Mouse (Mus musculus) heart, adult 2 months (tissue): ENCODE data around the gene Hacd2. TPM values are rescaled to one million over a fixed set of nuclear protein-coding genes. Genes with fewer than 3 reads are reported as not detected.
A peak's percentile ranks its signal among the peaks of the same experiment; 100 is the strongest.

Source experiments
- DNase-seq, 2 experiments: peaks; one replicate each; pipeline ENCODE4 v3.0.0; 2021
- H3K27ac ChIP-seq: fragments of 200-600 bp; 2 replicates; pipeline ENCODE4 v1.8.1; 2022
- H3K27me3 ChIP-seq: fragments of 200-500 bp; 2 replicates; pipeline ENCODE4 v1.6.1; 2012; ENCODE audit warnings: mild to moderate bottlenecking, low read length, inconsistent platforms, mixed read lengths; ENCODE audit not compliant: control insufficient read depth, insufficient read depth
- H3K36me3 ChIP-seq: fragments of 200-500 bp; 2 replicates; pipeline ENCODE4 v1.6.1; 2012; ENCODE audit warnings: low read length, inconsistent platforms; ENCODE audit not compliant: control insufficient read depth, insufficient read depth
- H3K4me1 ChIP-seq: fragments of 200-500 bp; 2 replicates; pipeline ENCODE4 v1.6.1; 2011; ENCODE audit warnings: low read length; ENCODE audit not compliant: control insufficient read depth, insufficient read depth
- H3K4me3 ChIP-seq: fragments of 200-600 bp; 2 replicates; pipeline ENCODE4 v1.8.1; 2022
- H3K79me2 ChIP-seq: fragments of 200-500 bp; replicated peaks from 2 replicates; pipeline ENCODE4 v1.6.1; 2012; ENCODE audit warnings: mild to moderate bottlenecking, inconsistent platforms, low read length, moderate library complexity, mixed read lengths; ENCODE audit not compliant: control insufficient read depth, insufficient read depth
- H3K9ac ChIP-seq: fragments of 200-500 bp; 2 replicates; pipeline ENCODE4 v1.6.1; 2012; ENCODE audit warnings: low read depth, mild to moderate bottlenecking, control low read depth, inconsistent platforms, low read length, mixed read lengths
- CTCF ChIP-seq: fragments of 200-600 bp; IDR thresholded peaks from 2 replicates; pipeline ENCODE4 v1.8.1; 2022; ENCODE audit warnings: antibody characterized with exemption, mild to moderate bottlenecking, moderate library complexity
- EP300 ChIP-seq: fragments of 200-500 bp; IDR thresholded peaks from 2 replicates; pipeline ENCODE4 v1.6.1; 2011; ENCODE audit warnings: low read depth, low read length, control low read depth; ENCODE audit not compliant: insufficient read depth
- POLR2A ChIP-seq: fragments of 200-500 bp; IDR thresholded peaks from 2 replicates; pipeline ENCODE4 v1.6.1; 2011; ENCODE audit warnings: mild to moderate bottlenecking, low read depth, low read length, control low read depth; ENCODE audit not compliant: insufficient read depth
- WGBS: fragments of 180-500 bp; shearing (Covaris S2); methylation state at CpG from one replicate; pipeline ENCODE4 v1.1.7; 2018; 5-methylcytosine and 5-hydroxymethylcytosine counted together
- intact Hi-C: fragments of 180-260 bp; cut with DNase I; formaldehyde crosslinking; loops from one replicate; pipeline ENCODE4 v1.15.1; 2025
- polyA plus RNA-seq: library from polyadenylated mRNA; depleted of rRNA; stranded (reverse); fragments of >200 nt; gene quantifications from 2 replicates; pipeline ENCODE4 v1.2.3, GENCODE M21; 2012
- total RNA-seq, 2 experiments: library from RNA; stranded (reverse); gene quantifications; 2 replicates each; pipeline ENCODE4 v1.2.3; 2021

The Hacd2 gene
- total and polyA plus RNA-seq, 3 experiments = 7.2 to 13.2 (median 12.4) TPM

GRCm38 (mm10) chr16:35054432-35055193, 32.4 kb downstream of the Hacd2 start:
- H3K4me3 ChIP-seq = no peak overlapping the region
- intact Hi-C loops = no loop called here

GRCm38 (mm10) chr16:35055194-35055506, 32.9 kb downstream of the Hacd2 start:
- Histone ChIP-seq H3K36me3 (no peaks in the 10 kb centered on the region), H3K79me2 (no peaks in the 10 kb centered on the region), H3K4me1 (no peaks in the 10 kb centered on the region), H3K27me3 (no peaks in the 10 kb centered on the region), H3K4me3 (no peak overlapping the region), H3K9ac (no peak overlapping the region), H3K27ac (no peak overlapping the region)
- intact Hi-C loops = no loop called here
- TF ChIP-seq CTCF (no peak), EP300 (no peak), POLR2A (no peak)
- no peak for DNase-seq
- WGBS = 82% methylated on average over 1 of the region's 1 CpGs

More at GRCm38 (mm10) chr16:35054432-35055193, 32.4 kb downstream of the Hacd2 start:
- Histone ChIP-seq H3K27ac (no peak overlapping the region), H3K79me2 (no peaks in the 10 kb centered on the region), H3K27me3 (no peaks in the 10 kb centered on the region), H3K4me1 (no peaks in the 10 kb centered on the region), H3K36me3 (no peaks in the 10 kb centered on the region), H3K9ac (no peak overlapping the region)
- TF ChIP-seq CTCF (no peak), EP300 (no peak), POLR2A (no peak)
- DNase-seq = no peak
- 93% methylated on average over 8 of the region's 8 CpGs for WGBS

- DNase-seq = no peak
- no peak for TF ChIP-seq CTCF
- TF ChIP-seq EP300 = no peak
- no peak for TF ChIP-seq POLR2A
- H3K27me3 ChIP-seq = no peaks in the 10 kb centered on the region
- H3K79me2 ChIP-seq = no peaks in the 10 kb centered on the region
- H3K4me1 ChIP-seq = no peaks in the 10 kb centered on the region
- intact Hi-C loops = no loop called here
- H3K9ac ChIP-seq = no peak overlapping the region
- no peak overlapping the region for H3K4me3 ChIP-seq
- H3K27ac ChIP-seq = no peak overlapping the region
- H3K36me3 ChIP-seq = no peaks in the 10 kb centered on the region
- WGBS = 90% methylated on average over 1 of the region's 1 CpGs
Measured at GRCm38 (mm10) chr16:35055861-35056260, 33.6 kb downstream of the Hacd2 start.

- WGBS = 22% methylated on average over 5 of the region's 5 CpGs
- H3K27me3 ChIP-seq = no peaks in the 10 kb centered on the region
- H3K79me2 ChIP-seq = no peaks in the 10 kb centered on the region
- no peak for DNase-seq
- H3K4me3 ChIP-seq = no peak overlapping the region
- intact Hi-C loops = no loop called here
- no peak for TF ChIP-seq POLR2A
- TF ChIP-seq CTCF = peak; percentile 77
- no peak overlapping the region; the same call in 1 of the 2 replicates for H3K27ac ChIP-seq
- H3K4me1 ChIP-seq = no peaks in the 10 kb centered on the region
- no peaks in the 10 kb centered on the region for H3K36me3 ChIP-seq
- H3K9ac ChIP-seq = no peak overlapping the region
Measured at GRCm38 (mm10) chr16:35056306-35056705, 34.1 kb downstream of the Hacd2 start.

GRCm38 (mm10) chr16:35056786-35057185, 34.6 kb downstream of the Hacd2 start:
- WGBS = 59% methylated on average over 3 of the region's 3 CpGs
- intact Hi-C loops = no loop called here
- H3K79me2 ChIP-seq = no peaks in the 10 kb centered on the region
- no peak overlapping the region; the same call in 1 of the 2 replicates for H3K27ac ChIP-seq
- H3K27me3 ChIP-seq = no peaks in the 10 kb centered on the region
- no peaks in the 10 kb centered on the region for H3K36me3 ChIP-seq
- TF ChIP-seq POLR2A = no peak
- DNase-seq = no peak
- H3K9ac ChIP-seq = no peak overlapping the region
- no peak overlapping the region for H3K4me3 ChIP-seq
- H3K4me1 ChIP-seq = no peaks in the 10 kb centered on the region

- Histone ChIP-seq H3K9ac (no peak overlapping the region), H3K79me2 (no peaks in the 10 kb centered on the region), H3K27ac (no peak overlapping the region), H3K4me1 (no peaks in the 10 kb centered on the region), H3K4me3 (no peak overlapping the region), H3K36me3 (no peaks in the 10 kb centered on the region), H3K27me3 (no peaks in the 10 kb centered on the region)
- 63% methylated on average over 2 of the region's 2 CpGs for WGBS
- TF ChIP-seq POLR2A (no peak), CTCF (peak; percentile 69), EP300 (no peak)
- DNase-seq = no peak
- intact Hi-C loops = loop anchor here (1.0 to 10.0 kb wide), 2 partner anchors 94 to 209 kb away; partner anchors contain the start of gene Adcy5
Measured at GRCm38 (mm10) chr16:35061017-35061416, 38.8 kb downstream of the Hacd2 start.
